Mouse (Mus musculus) cerebellum, adult 11-12 months (tissue): ENCODE data around the gene Pld4.
A peak's percentile ranks its signal among the peaks of the same experiment; 100 is the strongest.

Source experiments
- DNase-seq: peaks from one replicate; pipeline ENCODE4 v3.0.0; 2022

Gene Pld4

DNA sequence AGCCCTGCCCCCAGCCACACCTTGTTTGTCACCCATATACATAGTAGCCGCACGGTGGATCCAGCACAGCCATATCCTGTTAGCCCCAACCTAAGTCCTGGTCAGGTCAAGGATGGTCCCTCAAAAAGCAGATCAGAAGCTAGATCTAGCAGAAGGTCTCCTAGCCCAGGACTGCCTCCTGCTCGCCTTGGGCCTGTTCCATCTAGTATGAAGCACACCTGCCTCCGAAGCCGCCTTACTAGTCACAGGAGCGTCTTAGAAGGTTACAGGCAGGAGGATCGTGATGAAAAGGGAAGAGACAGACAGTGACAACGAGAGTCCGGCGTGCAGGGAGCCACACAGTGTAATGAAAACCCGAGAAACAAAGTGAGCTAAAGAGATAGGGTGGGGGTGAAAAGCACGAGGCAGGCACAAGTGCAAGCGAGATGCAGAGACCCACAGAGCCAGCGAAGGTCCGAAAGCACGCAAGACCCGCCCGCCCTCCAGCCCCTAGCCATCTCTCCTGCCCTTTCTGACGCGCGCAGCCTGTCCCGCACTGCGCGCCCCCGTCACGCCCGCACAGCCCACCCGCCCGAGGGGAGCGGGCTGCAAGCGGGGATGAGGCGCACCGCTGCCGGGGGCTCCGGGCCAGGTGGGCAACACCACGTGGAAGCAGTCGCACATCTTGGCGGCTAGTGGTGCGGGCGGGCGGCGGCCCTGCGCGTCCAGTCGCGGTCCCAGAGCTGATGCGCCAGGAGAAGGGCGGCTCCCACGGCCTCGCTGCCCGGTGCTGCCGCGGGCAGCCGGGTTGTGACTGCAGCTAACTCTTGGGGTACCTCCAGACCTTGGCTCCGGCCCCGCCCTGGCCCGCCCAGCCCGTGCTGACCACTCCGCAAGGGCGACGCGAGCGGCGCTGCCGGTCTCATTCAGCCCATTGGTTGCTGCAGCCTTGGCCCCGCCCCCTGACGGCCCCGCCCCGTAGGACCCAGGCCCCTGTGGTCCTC is 41.7 kb downstream of the Pld4 start, which contains the start of gene Ahnak2:
Ahnak2 (minus strand) TSS at position 794 of the 983 bp plus-strand sequence.
- DNase-seq, result peak; percentile 52

DNA sequence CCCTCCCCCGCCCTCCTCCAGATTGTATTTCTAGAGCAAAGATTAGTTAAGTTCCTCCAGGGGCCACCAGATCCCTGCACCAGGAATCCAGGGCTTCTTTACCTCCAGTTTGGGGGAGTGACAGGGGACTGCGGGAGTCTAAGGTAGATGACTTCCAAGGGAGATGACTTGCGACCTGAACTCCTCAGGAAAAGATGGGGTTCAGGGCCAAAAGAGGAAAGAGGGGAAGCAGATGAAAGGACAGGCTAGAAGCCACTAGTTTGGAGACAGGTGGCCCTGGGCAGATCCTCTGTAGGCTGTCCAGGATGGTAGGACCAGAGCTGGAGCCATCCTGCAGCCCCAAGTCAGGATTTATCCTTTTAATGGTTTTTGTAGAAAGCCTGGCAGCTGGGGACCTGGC is 42.5 kb downstream of the Pld4 start:
- no peak for DNase-seq

DNA sequence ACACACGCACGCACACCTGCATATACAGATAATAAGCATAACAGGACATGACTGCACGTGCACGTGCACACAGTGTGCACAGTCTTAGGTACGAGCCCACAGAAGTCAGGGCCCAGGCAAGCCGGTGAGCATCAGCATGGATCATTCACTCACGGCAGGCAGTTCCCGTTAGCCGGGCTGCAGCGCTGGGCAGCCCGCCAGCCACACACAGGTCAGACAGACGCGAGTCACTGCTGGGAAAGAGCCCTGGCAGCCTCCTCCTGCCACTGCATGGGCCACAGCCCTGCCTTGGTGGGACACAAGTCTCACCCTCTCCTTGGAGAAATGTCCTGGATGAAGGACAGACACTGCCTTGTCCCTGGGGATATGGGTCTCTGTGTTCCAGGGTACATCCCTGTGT is 43.6 kb downstream of the Pld4 start:
- peak; percentile 48 for DNase-seq

DNA sequence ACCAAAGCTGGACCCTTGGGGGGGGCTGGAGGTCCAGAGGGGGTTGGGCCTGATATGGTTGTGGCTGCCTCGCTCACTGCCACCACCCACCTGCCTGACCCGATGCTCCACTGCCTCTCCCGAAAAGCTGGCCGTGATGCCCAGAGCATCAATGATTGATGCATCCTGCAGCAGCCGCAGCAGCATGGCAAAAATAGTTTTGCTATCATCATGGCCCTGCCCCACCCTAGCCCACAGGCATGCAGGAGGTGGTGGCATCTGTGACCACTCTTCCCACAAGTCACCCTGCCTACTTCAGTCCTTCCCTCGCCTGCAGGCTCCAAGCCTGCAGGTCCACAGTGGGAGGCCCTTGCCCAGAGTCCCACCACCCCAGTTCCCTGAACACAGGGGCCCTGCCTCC is 45.6 kb downstream of the Pld4 start:
- DNase-seq, result no peak

DNA sequence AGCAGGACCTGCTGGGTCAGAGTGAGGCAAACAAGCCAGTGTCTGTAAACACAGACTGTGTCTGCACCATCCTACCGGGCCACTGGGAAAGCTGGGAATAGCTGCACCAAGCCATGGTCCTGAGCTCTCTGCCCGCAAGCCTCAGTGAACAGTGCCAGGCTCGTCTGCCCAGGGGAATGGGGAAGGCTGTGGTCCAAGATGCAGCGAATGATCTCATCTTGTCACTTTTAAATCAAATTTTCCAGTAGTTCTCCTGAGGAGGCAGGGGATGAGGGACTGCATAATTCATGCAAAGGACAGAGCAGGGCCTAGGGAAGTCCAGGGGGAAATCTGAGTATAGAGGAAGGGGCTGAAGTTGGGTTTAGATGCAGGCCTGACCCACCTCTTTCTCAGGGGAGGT is 47.3 kb downstream of the Pld4 start:
- DNase-seq, result no peak

DNA sequence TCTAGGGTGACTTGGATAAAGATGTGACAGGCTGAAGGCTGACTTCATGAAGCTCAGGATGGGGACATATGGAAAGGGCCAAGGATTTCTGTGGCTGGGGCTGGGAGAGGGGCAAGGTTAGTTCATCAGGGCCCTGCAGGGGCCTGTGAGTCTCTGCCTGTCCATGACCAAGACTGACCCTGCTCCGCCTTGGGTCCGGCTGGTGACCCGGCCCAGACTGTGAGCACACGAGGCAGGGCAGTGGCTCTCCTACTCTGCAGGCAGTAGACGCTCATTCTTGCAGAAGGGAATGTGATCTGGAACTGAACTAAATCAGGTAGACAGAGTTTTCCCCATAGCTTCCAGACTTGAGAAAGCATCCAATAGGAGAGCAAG is 47.7 kb downstream of the Pld4 start:
- no peak for DNase-seq

DNA sequence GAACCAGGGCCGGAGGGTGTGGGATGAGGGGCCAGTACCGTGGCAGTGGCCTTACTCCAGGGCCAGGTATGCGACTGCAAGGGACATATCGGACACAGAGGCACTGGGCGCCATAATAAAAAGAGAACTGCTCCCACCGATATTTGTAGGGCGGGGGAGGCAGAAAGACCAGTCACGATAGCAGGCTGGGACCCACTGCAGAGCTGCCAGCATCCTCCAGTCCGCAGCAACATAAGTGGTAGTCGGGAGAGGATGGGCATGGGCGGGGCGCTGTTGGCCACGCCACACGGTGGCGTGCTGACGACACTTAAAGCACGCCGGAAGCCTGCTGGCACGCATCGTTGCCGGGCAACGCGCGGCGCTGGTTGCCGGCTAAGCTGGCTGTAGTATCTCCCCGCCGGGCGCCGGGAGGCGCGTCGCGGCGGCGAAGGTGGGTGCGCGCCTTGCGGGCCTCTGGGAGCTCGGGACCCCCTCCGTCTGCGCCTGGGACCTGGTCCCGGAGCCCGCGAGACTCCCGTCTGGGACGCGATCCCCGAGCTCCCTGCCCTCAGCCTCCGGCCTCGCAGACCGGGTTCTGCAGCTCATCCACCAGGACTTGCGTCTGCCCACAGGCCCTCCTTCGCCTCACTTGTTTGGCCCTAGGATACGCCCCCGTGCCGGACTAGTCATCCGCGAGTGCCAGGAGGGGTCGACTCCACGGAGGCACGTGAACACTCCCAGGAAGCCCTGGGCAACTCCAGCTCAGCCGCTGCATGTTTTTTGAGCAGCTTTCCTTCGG is 48.3 kb downstream of the Pld4 start, which contains the start of gene Clba1:
Clba1 (plus strand) TSS at position 351 of the 778 bp plus-strand sequence.
- peak; percentile 93 for DNase-seq

DNA sequence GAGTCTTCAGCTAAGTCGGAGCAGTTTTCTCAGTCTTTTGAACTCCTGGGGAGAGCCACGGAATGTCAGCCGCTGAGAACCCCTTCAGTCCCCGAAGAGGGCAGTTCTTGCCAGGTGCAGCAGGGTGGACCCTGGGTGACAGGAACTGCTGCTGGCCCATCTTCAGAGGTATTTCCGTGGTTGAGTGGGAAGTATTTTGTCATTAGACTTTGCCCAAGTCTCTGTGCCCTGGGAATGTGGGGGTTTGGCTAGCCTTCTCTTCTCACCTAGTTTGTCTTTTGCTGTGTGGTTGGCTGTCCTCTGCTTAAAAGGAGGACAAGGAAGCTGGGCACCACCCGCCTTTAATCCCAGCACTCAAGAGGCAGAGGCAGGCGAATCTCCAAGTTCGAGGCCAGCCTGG is 49.2 kb downstream of the Pld4 start:
- no peak for DNase-seq

DNA sequence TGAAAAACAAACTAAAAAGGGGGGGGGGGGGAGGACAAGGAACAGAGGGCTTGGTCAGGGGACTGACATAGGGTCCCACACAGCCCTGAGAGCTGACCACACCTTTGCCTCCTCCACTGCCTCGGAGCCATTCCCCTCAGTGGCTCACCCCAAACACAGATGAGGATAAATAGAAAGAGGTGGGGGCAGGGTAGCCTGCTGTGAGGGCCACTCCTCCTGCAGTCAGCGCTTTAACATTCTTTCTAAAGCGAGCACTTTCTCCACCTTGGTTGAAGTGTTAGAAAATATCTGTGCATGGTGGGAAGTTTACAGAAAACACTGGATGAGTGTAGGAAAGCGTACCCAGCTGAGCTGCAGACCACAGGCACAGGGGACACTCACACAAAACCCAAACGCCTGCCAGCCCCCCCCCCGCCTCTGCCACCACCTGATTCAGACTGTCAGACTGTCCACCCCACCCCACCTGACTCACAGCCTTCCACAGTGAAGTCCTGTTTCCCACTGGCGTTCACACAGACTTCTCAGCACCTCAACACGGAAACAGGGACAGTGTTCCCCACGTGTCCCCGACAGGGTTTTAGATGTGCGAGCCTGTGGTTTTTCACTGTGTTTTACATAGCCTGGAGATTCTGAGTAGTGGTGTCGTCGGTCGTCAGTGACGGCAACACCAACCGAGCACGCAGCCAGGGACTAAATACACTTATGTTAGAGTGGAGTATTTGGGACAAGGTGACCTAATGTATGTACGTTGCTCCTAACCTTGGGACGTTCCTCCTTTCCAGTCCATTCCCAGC is 49.8 kb downstream of the Pld4 start:
- no peak for DNase-seq

DNA sequence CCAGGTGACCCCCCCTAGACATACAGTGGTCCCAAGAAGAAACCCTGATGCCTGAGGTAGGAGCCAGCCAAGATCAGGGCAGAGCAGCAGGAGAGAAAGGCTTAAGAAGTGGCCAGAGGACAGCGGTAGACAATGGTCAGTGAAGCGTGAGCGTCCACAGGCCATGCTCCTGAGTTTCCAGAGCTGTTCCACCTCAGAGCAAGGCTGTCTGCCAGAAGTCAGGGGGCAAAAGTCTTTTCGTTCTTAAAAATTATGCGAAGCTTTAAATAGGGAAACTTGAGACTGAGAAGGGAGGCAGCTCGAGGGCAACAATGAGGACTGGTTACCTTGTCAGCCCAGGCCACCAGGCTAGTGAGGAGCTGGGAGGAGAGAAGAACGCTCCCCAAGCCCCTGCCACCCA is 52.9 kb downstream of the Pld4 start:
- no peak for DNase-seq

DNA sequence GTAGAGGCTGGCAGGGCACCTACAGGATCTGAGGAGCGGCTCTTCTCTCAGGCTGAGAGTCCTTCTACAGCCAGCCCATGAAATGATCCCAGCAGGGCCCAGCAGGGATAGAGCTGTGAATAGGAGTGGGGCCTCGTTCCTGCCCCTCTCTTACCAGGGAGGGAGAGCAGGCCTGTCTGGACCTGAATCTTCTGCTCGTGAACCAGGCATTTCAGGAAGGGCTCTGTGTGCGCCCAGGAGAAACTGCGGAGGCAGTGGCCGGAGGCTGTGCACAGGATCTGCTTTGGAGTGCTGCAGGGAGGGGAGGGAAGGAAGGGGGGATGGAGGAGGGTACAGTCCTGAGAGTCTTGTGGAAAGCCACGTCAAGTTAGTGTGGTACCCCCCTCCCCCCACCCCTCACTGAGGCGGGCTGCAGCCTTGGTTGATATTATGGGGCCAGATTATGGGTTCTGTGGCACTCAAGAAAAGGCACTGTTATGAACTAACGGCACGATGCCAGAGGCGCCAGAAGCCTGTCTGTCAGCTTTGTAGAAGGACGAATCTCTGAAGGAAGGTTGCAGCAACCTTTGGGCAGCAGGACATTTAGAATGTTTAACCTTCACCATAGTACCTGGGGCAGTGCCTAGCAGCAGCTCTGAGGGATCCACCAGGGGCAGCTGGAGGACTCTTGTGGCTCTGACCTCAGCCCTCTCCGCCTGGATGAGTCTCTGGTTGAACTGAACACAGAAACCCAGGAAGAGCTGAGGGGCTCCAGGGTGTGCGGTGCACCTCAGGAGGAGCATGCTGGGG is 54.4 kb downstream of the Pld4 start:
- peak; percentile 2 for DNase-seq

DNA sequence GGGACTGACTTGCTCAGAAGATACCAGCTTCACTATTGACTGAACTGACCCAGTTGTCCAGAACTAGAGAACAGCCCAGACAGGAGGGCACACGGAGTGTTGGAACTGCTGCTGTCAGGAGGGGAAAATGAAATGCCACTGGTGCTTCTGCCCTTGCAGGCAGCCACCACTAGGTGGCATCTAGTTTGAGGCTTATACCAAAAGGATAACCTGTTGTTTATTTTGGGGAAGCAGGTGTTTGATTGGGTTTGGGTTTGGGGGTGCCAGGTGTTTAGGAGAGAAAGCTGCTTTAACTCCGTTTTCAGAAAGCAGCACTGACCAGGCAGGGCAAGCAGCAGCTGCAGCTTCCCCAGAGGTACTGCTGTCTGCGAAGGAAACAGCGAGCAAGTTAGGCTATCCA is 55.8 kb downstream of the Pld4 start:
- peak; percentile 37 for DNase-seq

DNA sequence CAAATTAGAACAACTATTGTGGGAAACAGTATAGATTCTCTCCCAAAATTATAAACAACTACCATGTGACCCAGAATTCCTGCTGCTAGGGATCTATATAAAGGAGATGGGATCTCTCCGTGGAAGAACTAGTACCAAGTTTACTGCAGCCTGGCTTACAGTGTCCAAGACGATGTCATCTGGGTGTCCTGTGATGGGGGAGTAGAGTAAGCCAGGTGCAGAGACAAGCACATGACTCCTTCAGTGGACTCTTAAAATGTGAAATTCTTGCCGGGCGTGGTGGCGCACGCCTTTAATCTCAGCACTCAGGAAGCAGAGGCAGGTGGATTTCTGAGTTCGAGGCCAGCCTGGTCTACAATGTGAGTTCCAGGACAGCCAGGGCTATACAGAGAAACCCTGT is 56.4 kb downstream of the Pld4 start:
- DNase-seq, result peak; percentile 1
